Mouse (Mus musculus): Measurements from ENCODE around the gene Apex2.

Apex2 gene

GRCm38 (mm10) chrX:150589696-150590095, at the start of gene Apex2:
Apex2 (minus strand) TSS chrX:150589868.
- CTCF ChIA-PET: interaction anchor here (0.6 kb wide), 1 partner anchor 131 kb away, joined by 3 read pairs; the partner anchor contains the start of gene Tmem29

GRCm38 (mm10) chrX:150636421-150636820, 46.8 kb upstream of the Apex2 start:
- CTCF ChIA-PET: no interaction called here

- CTCF ChIA-PET: no interaction called here
These were observed 9.2 kb upstream of the Apex2 start for GRCm38 (mm10) chrX:150598882-150599281.

GRCm38 (mm10) chrX:150595016-150595760, 5.5 kb upstream of the Apex2 start:
- CTCF ChIA-PET: no interaction called here

GRCm38 (mm10) chrX:150594176-150594575, 4.5 kb upstream of the Apex2 start:
- CTCF ChIA-PET: no interaction called here

GRCm38 (mm10) chrX:150593266-150594035, 3.8 kb upstream of the Apex2 start:
- CTCF ChIA-PET: no interaction called here

- CTCF ChIA-PET: no interaction called here
These were observed 1.5 kb downstream of the Apex2 start, which contains the start of gene Pfkfb1 for GRCm38 (mm10) chrX:150588023-150588764. Pfkfb1 (plus strand) TSS chrX:150588229.

- CTCF ChIA-PET: no interaction called here
These were observed 4.6 kb downstream of the Apex2 start for GRCm38 (mm10) chrX:150585116-150585515.

- CTCF ChIA-PET: no interaction called here
These were observed 7.7 kb downstream of the Apex2 start for GRCm38 (mm10) chrX:150581921-150582320.

GRCm38 (mm10) chrX:150564644-150565357, 24.9 kb downstream of the Apex2 start:
- CTCF ChIA-PET: no interaction called here

- CTCF ChIA-PET: no interaction called here
These were observed 35.6 kb downstream of the Apex2 start for GRCm38 (mm10) chrX:150554032-150554431.

- CTCF ChIA-PET: no interaction called here
These were observed 37.7 kb downstream of the Apex2 start for GRCm38 (mm10) chrX:150551986-150552385.

- CTCF ChIA-PET: no interaction called here
These were observed 40.0 kb downstream of the Apex2 start for GRCm38 (mm10) chrX:150549639-150550038.

GRCm38 (mm10) chrX:150547239-150547638, 42.4 kb downstream of the Apex2 start, which contains the start of gene Alas2:
Alas2 (plus strand) TSS chrX:150547375.
- CTCF ChIA-PET: no interaction called here

GRCm38 (mm10) chrX:150541684-150542083, 48.0 kb downstream of the Apex2 start:
- CTCF ChIA-PET: no interaction called here

GRCm38 (mm10) chrX:150540111-150540510, 49.6 kb downstream of the Apex2 start:
- CTCF ChIA-PET: no interaction called here

GRCm38 (mm10) chrX:150516477-150516876, 73.2 kb downstream of the Apex2 start:
- CTCF ChIA-PET: no interaction called here

GRCm38 (mm10) chrX:150516015-150516414, 73.7 kb downstream of the Apex2 start:
- CTCF ChIA-PET: interaction anchor here (0.6 kb wide), 1 partner anchor 63 kb away, joined by 3 read pairs; no protein-coding TSS in a partner anchor

- CTCF ChIA-PET: no interaction called here
These were observed 75.5 kb downstream of the Apex2 start for GRCm38 (mm10) chrX:150514127-150514526.

- CTCF ChIA-PET: interaction anchor here (0.6 kb wide), 1 partner anchor 143 kb away, joined by 3 read pairs; no protein-coding TSS in a partner anchor
These were observed 78.4 kb downstream of the Apex2 start for GRCm38 (mm10) chrX:150511274-150511673.

GRCm38 (mm10) chrX:150510631-150511030, 79.0 kb downstream of the Apex2 start:
- CTCF ChIA-PET: interaction anchor here (0.6 kb wide), 2 partner anchors 144 to 659 kb away, joined by 3 read pairs; no protein-coding TSS in a partner anchor
